Mouse (Mus musculus): ENCODE results near the gene Dlx5.

GRCm38 (mm10) chr6:6851166-6851565 lies 30.7 kb downstream of the Dlx5 start:
- TF ChIP-seq POLR2A (IDR thresholded peaks at IDR 0.05; ENCODE audit: low read depth, low read length), result no peak
- no peak for TF ChIP-seq CTCF (conservative IDR thresholded peaks at IDR 0.05; ENCODE audit: insufficient read depth, insufficient read length, low read depth, low read length)

Measured in kidney, adult 2 months (tissue).